Mouse (Mus musculus): ENCODE data around the gene AW822073. TPM values are rescaled to one million over a fixed set of nuclear protein-coding genes. Genes with fewer than 3 reads are reported as not detected.
"Not testable (repeated sequence)": the region's sequence is repeated elsewhere in the genome, so short reads cannot be mapped to it uniquely, and the experiment has no call there.

The AW822073 gene
- not detected in 2 replicates for polyA plus RNA-seq (2016; fragmentation: Nextera tagmentation; extraction: Ambion mirVana)

DNA sequence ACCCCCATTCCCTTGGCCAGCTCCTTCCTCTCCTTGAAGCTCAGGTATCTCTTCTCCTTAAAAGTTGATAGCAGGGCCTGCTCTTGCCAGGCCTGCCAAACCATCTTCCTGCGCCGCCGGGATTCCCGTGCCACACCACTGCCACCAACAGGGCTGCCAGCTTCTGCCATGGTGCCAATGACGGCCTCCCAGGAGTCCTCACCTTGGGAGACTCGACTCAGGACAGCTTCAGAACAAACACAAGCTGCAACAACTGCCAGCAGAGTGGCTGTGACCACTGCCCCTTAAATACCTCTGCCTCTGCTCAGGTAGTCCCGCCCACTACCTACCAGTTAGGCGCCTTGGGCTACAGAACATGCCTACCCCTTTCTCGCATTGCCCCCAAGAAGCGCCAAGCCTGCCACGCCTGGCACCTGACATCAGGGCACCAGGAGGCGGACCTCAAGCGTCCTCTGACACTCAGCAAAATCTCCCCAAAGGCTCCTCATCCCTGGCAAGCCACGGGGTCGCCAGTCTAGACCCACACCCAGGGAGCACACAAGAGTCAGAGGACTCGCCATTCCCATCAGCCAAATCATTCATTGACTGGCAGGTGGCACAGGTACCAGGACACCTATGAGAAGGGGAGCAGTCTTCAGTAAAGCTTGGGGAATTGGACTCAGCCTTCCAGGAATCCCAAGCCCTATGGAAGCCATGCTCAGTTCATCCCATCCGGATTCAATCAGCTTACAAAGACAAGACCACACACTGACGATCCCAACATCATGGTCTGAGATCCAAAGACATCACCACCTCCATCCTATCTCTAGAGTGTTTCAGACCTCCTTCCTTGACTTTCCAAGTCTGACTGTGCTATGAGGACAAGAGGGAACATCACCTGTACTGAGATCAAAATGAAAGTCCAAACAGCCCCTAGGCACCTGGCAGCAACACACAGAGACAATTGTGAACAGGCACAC is at the start of gene AW822073:
AW822073 (minus strand) TSS at position 104 of the 959 bp plus-strand sequence.
- not testable (repeated sequence) for H3K27me3 ChIP-seq (ENCODE audit: insufficient read depth, poor library complexity, severe bottlenecking); H3K4me3 ChIP-seq; H3K27ac ChIP-seq; H3K4me1 ChIP-seq (replicated peaks); H3K36me3 ChIP-seq
- H3K9me3 ChIP-seq: peaks cover 13% of the 10 kb centered on the region
- peak; percentile 18 for DNase-seq (ENCODE audit: low spot score)
- 85% methylated on average over 18 of the region's 18 CpGs for WGBS

DNA sequence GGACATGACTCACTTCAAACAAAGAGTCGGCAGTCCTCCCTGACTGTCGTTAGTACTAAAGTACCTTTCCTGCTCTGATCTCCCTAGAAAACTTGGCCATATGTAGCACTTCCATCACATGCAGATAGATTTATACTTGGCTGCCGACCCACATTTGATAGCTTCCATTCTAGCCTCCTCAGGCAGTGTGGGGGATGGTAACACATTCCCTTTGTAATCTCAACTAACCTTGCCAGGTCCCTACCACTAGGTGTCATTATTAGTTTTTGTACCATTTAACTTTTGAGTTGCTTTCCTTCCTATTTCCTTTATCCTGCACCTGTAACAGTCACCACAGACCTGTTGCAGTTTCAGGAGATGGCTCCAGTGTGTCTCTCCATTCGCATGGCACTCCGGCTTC is 33.7 kb upstream of the AW822073 start:
- Histone ChIP-seq H3K9me3 (no peaks in the 10 kb centered on the region), H3K4me3 (no peak overlapping the region), H3K4me1 (replicated peaks) (peaks cover 13% of the 10 kb centered on the region), H3K36me3 (peaks cover 48% of the 10 kb centered on the region), H3K27ac (no peak overlapping the region), H3K27me3 (ENCODE audit: insufficient read depth, poor library complexity, severe bottlenecking) (no peaks in the 10 kb centered on the region)
- WGBS: 89% methylated on average over 5 of the region's 5 CpGs
- DNase-seq (ENCODE audit: low spot score): no peak

DNA sequence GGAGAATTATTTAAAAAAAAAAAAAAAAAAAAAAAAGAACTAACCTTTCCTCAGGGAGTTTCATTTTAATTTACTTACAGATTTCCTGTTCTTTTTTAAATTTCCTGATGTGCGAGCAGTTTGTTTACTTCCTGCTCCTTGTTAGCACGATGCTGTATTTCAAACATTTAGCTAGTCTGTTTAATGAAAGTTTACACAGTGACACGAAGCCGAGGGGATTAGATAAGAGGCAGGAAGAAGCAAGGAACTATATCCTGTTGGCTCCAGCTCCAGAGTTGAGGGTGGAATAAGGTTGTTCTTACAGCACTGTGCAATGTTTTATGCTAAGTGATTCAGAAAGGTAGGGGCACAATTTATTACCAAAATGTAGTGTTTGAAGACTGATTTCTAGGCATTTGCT is 31.2 kb upstream of the AW822073 start:
- no peak for DNase-seq (ENCODE audit: low spot score)
- Histone ChIP-seq H3K27ac (peak overlapping the region; percentile 93), H3K9me3 (no peaks in the 10 kb centered on the region), H3K27me3 (ENCODE audit: insufficient read depth, poor library complexity, severe bottlenecking) (no peaks in the 10 kb centered on the region), H3K36me3 (peaks cover 27% of the 10 kb centered on the region), H3K4me1 (replicated peaks) (peaks cover 13% of the 10 kb centered on the region), H3K4me3 (peak overlapping the region; percentile 87)
- 18% methylated on average over 4 of the region's 4 CpGs for WGBS

DNA sequence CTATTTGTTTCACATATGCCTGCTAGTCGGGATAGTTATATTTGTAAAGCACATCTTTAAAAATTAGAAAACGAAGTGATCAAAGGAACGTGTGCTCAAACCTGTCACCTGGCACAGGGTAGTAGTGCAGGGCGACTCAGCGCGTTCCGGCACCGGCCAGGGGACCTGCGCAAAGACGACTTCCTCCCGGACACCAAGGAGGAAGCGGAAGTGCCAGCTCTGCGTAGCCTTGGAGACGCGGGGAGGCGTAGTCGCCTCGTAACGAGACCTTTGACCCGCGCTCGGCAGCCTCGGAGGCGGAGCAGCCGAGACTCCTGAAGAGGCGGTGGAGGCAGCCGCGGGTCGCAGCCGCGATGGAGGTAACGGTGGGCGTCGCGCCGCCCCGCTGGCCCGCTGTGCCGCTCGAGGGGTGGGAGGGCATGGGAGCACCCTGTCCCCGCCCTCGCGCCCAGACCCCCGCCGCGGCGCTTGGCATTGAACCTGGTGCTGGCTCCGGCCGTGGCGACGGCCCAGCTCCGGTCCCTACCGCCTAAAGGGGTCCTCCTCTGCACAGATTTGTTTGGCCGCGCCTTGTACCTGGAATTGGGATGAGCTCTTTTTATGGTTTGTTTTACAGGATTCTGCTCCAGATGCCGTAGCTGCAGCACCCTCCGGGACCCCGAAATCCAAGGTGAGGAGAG is 30.6 kb upstream of the AW822073 start, which contains the start of gene Gcc2:
Gcc2 (plus strand) TSS at position 285 of the 680 bp plus-strand sequence.
- DNase-seq (ENCODE audit: low spot score): peak; percentile 96
- Histone ChIP-seq H3K9me3 (no peaks in the 10 kb centered on the region), H3K36me3 (peaks cover 26% of the 10 kb centered on the region), H3K27me3 (ENCODE audit: insufficient read depth, poor library complexity, severe bottlenecking) (no peaks in the 10 kb centered on the region), H3K4me3 (peak within 1 kb of the TSS; percentile 87), H3K4me1 (replicated peaks) (peaks cover 13% of the 10 kb centered on the region), H3K27ac (peak within 1 kb of the TSS; percentile 93)
- WGBS: under 1% methylated on average over 58 of the region's 58 CpGs

DNA sequence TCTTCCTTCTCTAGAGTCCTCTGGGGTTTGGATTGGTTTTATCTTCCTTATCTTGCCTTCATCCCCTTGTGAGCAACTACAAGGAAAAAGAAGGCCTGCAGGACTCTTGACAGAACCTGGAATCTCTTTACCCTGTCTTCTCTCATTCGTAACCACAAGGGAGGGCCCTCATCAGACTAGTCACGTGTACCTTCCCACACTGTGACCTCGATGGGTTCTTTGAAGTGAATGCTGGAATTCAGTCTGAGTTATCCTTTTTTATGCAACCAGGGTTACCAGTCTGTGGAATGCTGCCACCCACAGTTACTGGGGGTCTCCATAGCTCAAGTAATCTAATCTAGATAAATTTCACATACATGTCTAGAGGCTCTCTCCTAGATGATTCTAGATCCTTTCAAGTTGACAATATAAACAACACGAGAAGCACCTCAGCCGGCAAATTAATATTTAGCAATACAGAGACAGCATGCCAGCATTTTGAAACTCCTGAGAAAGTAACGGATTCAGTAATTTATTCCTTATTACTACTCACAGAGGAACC is 30.0 kb upstream of the AW822073 start:
- 41% methylated on average over 6 of the region's 6 CpGs for WGBS
- H3K9me3 ChIP-seq: no peaks in the 10 kb centered on the region
- peak overlapping the region; percentile 93 for H3K27ac ChIP-seq
- H3K4me3 ChIP-seq: peak overlapping the region; percentile 87
- H3K36me3 ChIP-seq: peaks cover 20% of the 10 kb centered on the region
- DNase-seq (ENCODE audit: low spot score): no peak
- peaks cover 13% of the 10 kb centered on the region for H3K4me1 ChIP-seq (replicated peaks)
- H3K27me3 ChIP-seq (ENCODE audit: insufficient read depth, poor library complexity, severe bottlenecking): no peaks in the 10 kb centered on the region

DNA sequence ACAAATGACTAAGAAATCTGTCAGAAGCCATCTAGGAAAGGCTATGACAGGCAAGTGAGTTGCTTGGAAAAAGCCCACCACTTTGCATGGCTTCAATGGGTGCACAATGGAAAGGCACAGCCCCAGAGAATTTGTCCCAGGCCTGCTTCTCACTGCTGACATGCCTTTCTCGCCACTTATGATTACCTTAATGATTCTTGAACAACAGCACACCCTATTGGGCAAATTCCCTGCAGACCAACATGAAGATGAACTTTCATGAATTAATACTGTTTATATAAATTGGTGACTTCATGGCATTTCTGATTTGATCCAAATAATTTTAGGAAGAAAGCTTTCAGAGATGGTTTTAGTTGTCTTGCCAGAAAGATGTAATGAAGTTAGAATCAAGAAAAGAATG is 24.8 kb upstream of the AW822073 start:
- H3K27ac ChIP-seq: no peak overlapping the region
- no peaks in the 10 kb centered on the region for H3K9me3 ChIP-seq
- H3K36me3 ChIP-seq: no peaks in the 10 kb centered on the region
- no peaks in the 10 kb centered on the region for H3K27me3 ChIP-seq (ENCODE audit: insufficient read depth, poor library complexity, severe bottlenecking)
- H3K4me3 ChIP-seq: no peak overlapping the region
- WGBS: 28% methylated on average over 1 of the region's 1 CpGs
- no peak for DNase-seq (ENCODE audit: low spot score)
- peaks cover 1% of the 10 kb centered on the region for H3K4me1 ChIP-seq (replicated peaks)

DNA sequence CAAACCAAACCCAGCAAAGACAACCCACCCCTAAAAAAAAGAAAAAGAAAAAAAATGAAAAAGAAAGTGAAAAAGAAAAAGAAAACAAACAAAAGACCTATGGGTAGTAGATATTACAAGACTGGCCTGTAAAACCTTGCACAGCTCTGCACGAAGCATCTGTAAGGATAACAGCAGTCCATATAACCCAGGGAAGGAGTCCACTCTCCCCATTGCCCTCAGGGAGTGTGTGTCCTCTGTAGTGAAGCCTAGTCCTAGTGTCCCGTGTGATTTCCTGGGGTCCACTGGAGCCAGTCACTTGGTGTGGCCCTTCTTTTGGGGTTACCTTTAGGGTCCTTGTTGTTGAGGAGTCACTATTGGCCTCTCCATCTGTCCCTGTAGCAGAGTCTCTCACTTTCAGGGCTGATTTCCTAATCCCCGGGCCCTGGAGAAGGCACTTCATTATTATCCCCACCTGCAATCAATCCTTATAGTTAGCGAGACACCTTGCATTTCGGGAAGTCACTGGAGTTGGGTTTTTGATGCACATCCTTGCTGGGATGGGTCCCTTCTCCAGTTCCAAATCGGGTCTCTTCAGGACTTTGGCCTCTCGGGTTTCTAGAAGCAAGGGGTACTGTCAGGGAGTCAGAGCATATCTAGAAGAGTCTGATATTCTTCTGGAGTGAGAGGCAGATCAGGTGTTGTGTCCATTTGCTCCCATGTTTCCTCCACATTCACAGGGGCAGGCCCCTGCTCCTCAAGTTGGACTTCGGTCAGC is 14.4 kb upstream of the AW822073 start:
- DNase-seq (ENCODE audit: low spot score): peak; percentile 38
- not testable (repeated sequence) for H3K4me1 ChIP-seq (replicated peaks); H3K4me3 ChIP-seq; H3K27ac ChIP-seq; H3K27me3 ChIP-seq (ENCODE audit: insufficient read depth, poor library complexity, severe bottlenecking); H3K36me3 ChIP-seq
- WGBS: 83% methylated on average over 8 of the region's 8 CpGs
- peaks cover 28% of the 10 kb centered on the region for H3K9me3 ChIP-seq

DNA sequence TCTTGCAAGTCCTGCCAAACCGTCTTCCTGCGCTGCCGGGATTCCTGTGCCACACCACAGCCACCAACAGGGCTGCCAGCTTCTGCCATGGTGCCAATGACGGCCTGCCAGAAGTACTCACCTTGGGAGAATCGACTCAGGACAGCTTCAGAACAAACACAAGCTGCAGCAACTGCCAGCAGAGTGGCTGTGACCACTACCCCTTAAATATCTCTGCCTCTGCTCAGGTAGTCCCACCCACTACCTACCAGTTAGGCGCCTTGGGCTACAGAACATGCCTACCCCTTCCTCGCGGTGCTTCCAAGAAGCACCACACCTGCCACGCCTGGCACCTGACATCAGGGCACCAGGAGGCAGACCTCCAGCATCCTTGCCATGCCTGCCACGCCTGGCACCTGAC is 11.9 kb upstream of the AW822073 start, which contains the start of gene Gm4981:
Gm4981 (minus strand) TSS at position 89 of the 400 bp plus-strand sequence.
- Histone ChIP-seq H3K4me3 (no peak within 1 kb of the TSS), H3K36me3 (no peaks in the 10 kb centered on the region), H3K27ac (no peak within 1 kb of the TSS), H3K9me3 (peaks cover 42% of the 10 kb centered on the region), H3K4me1 (replicated peaks) (no peaks in the 10 kb centered on the region), H3K27me3 (ENCODE audit: insufficient read depth, poor library complexity, severe bottlenecking) (no peaks in the 10 kb centered on the region)
- no peak for DNase-seq (ENCODE audit: low spot score)
- WGBS: 90% methylated on average over 10 of the region's 10 CpGs

DNA sequence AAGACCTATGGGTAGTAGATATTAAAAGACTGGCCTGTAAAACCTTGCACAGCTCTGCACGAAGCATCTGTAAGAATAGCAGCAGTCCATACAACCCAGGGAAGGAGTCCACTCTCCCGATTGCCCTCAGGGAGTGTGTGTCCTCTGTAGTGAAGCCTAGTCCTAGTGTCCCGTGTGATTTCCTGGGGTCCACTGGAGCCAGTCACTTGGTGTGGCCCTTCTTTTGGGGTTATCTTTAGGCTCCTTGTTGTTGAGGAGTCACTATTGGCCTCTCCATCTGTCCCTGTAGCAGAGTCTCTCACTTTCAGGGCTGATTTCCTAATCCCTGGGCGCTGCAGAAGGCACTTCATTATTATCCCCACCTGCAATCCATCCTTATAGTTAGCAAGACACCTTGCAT is 10.3 kb upstream of the AW822073 start:
- not testable (repeated sequence) for H3K27ac ChIP-seq; DNase-seq (ENCODE audit: low spot score); H3K27me3 ChIP-seq (ENCODE audit: insufficient read depth, poor library complexity, severe bottlenecking); H3K4me3 ChIP-seq; H3K36me3 ChIP-seq; H3K4me1 ChIP-seq (replicated peaks)
- H3K9me3 ChIP-seq: peaks cover 47% of the 10 kb centered on the region
- 84% methylated on average over 4 of the region's 4 CpGs for WGBS

DNA sequence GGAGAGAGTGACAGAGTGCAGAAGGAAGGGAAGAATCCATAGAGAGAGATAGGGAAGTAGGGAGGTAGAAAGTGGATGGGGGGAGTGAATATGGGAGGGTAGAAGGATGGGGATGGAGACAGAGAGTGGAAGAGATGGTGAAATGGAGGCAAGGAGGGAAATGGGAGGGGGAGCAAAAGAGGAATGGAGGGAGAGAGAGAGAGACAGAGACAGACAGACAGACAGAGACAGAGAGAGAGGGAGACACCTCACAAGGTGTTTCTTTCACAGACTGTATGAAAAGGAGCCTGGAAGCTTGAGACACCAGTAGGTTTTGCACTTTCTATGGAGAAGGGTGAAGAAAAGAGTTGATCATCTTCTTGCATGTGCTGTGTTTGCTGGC is 9.0 kb upstream of the AW822073 start:
- H3K9me3 ChIP-seq: peaks cover 44% of the 10 kb centered on the region
- not testable (repeated sequence) for H3K27ac ChIP-seq; H3K36me3 ChIP-seq; H3K4me3 ChIP-seq; H3K4me1 ChIP-seq (replicated peaks); DNase-seq (ENCODE audit: low spot score); H3K27me3 ChIP-seq (ENCODE audit: insufficient read depth, poor library complexity, severe bottlenecking)

DNA sequence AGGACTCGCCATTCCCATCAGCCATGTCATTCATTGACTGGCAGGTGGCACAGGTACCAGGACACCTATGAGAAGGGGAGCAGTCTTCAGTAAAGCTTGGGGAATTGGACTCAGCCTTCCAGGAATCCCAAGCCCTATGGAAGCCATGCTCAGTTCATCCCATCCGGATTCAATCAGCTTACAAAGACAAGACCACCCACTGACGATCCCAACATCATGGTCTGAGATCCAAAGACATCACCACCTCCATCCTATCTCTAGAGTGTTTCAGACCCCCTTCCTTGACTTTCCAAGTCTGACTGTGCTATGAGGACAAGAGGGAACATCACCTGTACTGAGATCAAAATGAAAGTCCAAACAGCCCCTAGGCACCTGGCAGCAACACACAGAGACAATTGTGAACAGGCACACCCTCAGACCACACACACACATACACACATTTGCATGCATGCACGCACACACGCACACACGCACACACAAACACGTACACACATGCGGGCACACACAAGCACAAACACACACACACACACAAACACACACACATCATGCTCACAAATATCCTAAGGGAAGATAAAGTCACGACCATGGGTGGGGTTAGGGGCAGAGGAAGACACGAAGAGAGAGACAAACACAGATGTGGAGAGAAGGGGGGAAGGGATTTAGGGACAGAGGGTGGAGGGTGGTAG is 8.5 kb upstream of the AW822073 start:
- H3K27ac ChIP-seq; H3K27me3 ChIP-seq (ENCODE audit: insufficient read depth, poor library complexity, severe bottlenecking); H3K36me3 ChIP-seq; DNase-seq (ENCODE audit: low spot score); H3K4me3 ChIP-seq; H3K4me1 ChIP-seq (replicated peaks): not testable (repeated sequence)
- 81% methylated on average over 10 of the region's 10 CpGs for WGBS
- H3K9me3 ChIP-seq: peaks cover 41% of the 10 kb centered on the region

DNA sequence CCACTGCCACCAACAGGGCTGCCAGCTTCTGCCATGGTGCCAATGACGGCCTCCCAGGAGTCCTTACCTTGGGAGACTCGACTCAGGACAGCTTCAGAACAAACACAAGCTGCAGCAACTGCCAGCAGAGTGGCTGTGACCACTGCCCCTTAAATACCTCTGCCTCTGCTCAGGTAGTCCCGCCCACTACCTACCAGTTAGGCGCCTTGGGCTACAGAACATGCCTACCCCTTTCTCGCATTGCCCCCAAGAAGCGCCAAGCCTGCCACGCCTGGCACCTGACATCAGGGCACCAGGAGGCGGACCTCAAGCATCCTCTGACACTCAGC is 7.9 kb upstream of the AW822073 start, which contains the start of gene Duxf3:
Duxf3 (minus strand) TSS at position 35 of the 329 bp plus-strand sequence.
- WGBS: 89% methylated on average over 8 of the region's 8 CpGs
- H3K27me3 ChIP-seq (ENCODE audit: insufficient read depth, poor library complexity, severe bottlenecking); DNase-seq (ENCODE audit: low spot score); H3K4me1 ChIP-seq (replicated peaks); H3K4me3 ChIP-seq; H3K27ac ChIP-seq; H3K36me3 ChIP-seq: not testable (repeated sequence)
- H3K9me3 ChIP-seq: peaks cover 39% of the 10 kb centered on the region
